Mouse (Mus musculus) spleen, postnatal 0 days (tissue): ENCODE results near the gene Krtap5-4. TPM values are rescaled to one million over a fixed set of nuclear protein-coding genes. Genes with fewer than 3 reads are reported as not detected.

Source experiments
- polyA plus RNA-seq: library from polyadenylated mRNA; unstranded; fragments of >200 nt; fragmentation: Nextera tagmentation; extraction: Ambion mirVana; gene quantifications from 2 replicates; pipeline ENCODE4 v1.2.1, GENCODE M21; 2015

Krtap5-4 gene
- not detected in 2 replicates for polyA plus RNA-seq

DNA sequence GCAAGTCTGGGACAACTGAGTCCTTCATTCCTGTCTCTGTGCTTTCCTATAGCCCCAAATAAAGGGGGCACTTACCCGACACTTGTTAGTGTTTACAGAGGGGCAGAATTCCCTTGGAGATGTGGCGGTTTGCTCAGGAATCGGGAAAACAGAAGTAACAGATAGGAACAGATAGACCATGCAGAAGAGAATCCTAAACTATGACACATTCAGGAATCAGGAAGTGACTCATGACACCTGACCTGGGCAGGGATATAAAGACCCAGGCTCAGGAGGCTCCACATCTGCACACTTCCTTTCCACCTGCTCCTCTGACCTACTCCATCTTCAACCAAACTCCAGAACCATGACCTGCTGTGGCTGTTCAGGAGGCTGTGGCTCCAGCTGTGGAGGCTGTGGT, at the start of gene Krtap5-4:
Gene Krtap5-4, plus strand, starts transcription at position 301 of the 400 bp plus-strand sequence.

DNA sequence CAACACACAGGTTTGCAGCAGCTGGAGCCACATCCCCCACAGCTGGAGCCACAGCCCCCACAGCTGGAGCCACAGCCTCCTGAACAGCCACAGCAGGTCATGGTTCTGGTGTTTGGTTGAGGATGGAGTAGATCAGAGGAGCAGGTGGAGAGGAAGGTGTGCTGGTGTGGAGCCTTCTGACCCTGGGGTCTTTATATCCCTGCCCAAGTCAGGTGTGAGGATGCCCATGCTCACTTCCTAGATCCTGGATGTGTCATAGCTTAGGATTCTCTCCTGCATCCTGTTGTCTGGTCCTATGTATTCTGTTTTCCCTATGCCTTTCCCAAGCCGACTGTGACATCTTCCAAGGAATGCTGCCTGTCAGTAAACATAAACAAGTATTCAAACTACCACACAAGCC, 45.1 kb upstream of the Krtap5-4 start, which contains the start of gene Gm2431:
Gene Gm2431, minus strand, starts transcription at position 101 of the 400 bp plus-strand sequence.

DNA sequence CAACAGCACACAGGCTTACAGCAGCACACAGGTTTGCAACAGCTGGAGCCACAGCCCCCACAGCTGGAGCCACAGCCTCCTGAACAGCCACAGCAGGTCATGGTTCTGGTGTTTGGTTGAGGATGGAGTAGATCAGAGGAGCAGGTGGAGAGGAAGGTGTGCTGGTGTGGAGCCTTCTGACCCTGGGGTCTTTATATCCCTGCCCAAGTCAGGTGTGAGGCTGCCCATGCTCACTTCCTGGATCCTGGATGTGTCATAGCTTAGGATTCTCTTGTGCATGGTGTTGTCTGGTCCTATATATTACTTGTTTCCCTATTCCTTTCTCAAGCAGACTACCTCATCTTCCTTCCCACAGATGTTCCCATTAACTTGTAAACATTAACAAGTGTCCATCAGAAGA, 29.1 kb upstream of the Krtap5-4 start, which contains the start of gene Gm4559:
Gene Gm4559, minus strand, starts transcription at position 101 of the 400 bp plus-strand sequence.

DNA sequence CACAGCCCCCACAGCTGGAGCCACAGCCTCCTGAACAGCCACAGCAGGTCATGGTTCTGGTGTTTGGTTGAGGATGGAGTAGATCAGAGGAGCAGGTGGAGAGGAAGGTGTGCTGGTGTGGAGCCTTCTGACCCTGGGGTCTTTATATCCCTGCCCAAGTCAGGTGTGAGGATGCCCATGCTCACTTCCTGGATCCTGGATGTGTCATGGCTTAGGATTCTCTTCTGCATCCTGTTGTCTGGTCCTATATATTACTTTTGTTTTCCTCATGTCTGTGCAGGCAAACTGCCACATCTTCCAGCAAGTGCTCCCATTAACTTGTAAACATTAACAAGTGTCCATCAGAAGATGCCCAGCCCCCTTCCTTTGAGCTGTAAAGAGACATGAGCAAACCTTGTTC, 6.3 kb upstream of the Krtap5-4 start, which contains the start of gene Krtap5-1:
Gene Krtap5-1, minus strand, starts transcription at position 101 of the 400 bp plus-strand sequence.

Other genes with a start within 250 kb of the Krtap5-4 start
- gene Mob2, start 242.5 kb upstream of the Krtap5-4 start, polyA plus RNA-seq: 79.0 and 80.7 TPM in 2 replicates
- 3.8 and 3.9 TPM in 2 replicates for gene Dusp8, start 207.7 kb upstream of the Krtap5-4 start, polyA plus RNA-seq
- not detected in 2 replicates for gene Gm45618, start 182.8 kb upstream of the Krtap5-4 start, polyA plus RNA-seq
- not detected in 2 replicates for gene Gm39115, start 167.5 kb upstream of the Krtap5-4 start, polyA plus RNA-seq
- not detected in 2 replicates for gene Gm45337, start 158.9 kb upstream of the Krtap5-4 start, polyA plus RNA-seq
- not detected in 2 replicates for gene Gm29735, start 146.4 kb upstream of the Krtap5-4 start, polyA plus RNA-seq
- not detected in 2 replicates for gene Gm4553, start 137.8 kb upstream of the Krtap5-4 start, polyA plus RNA-seq
- gene Krtap5-2, start 127.5 kb upstream of the Krtap5-4 start, polyA plus RNA-seq: not detected in 2 replicates
- gene Gm10153, start 113.2 kb upstream of the Krtap5-4 start, polyA plus RNA-seq: not detected in 2 replicates
- not detected in 2 replicates for gene Krtap5-3, start 102.2 kb upstream of the Krtap5-4 start, polyA plus RNA-seq
- gene Gm7579, start 91.7 kb upstream of the Krtap5-4 start, polyA plus RNA-seq: not detected in 2 replicates
- not detected in 2 replicates for gene Krtap5-5, start 73.6 kb upstream of the Krtap5-4 start, polyA plus RNA-seq
- gene Gm40460, start 62.5 kb upstream of the Krtap5-4 start, polyA plus RNA-seq: not detected in 2 replicates
- gene Gm2431, start 45.2 kb upstream of the Krtap5-4 start, polyA plus RNA-seq: not detected in 2 replicates
- gene Gm4559, start 29.2 kb upstream of the Krtap5-4 start, polyA plus RNA-seq: not detected in 2 replicates
- not detected in 2 replicates for gene Krtap5-1, start 6.4 kb upstream of the Krtap5-4 start, polyA plus RNA-seq
- 1.9 and 2.0 TPM in 2 replicates for gene Ifitm10, start 70.2 kb downstream of the Krtap5-4 start, polyA plus RNA-seq
- 0.38 TPM in 1 of 2 replicates, not detected in the other for gene Gm49369, start 79.1 kb downstream of the Krtap5-4 start, polyA plus RNA-seq
- gene Ctsd, start 84.5 kb downstream of the Krtap5-4 start, polyA plus RNA-seq: 230 and 269 TPM in 2 replicates
- 0.39 and 0.79 TPM in 2 replicates for gene Syt8, start 131.3 kb downstream of the Krtap5-4 start, polyA plus RNA-seq
- 4.7 and 8.0 TPM in 2 replicates for gene Tnni2, start 138.3 kb downstream of the Krtap5-4 start, polyA plus RNA-seq
- 82.2 and 114 TPM in 2 replicates for gene Lsp1, start 157.3 kb downstream of the Krtap5-4 start, polyA plus RNA-seq
- 0.48 and 1.4 TPM in 2 replicates for gene Tnnt3, start 195.3 kb downstream of the Krtap5-4 start, polyA plus RNA-seq
- gene Mrpl23, start 229.1 kb downstream of the Krtap5-4 start, polyA plus RNA-seq: 9.6 and 10.9 TPM in 2 replicates